Mouse (Mus musculus): ENCODE measurements at regions not wholly inside any gene's neighbourhood (a gene's known extent, or its start where the extent isn't known, plus 50 kb on each side); places are given as distances from the start of the nearest gene placed in this dataset.

DNA sequence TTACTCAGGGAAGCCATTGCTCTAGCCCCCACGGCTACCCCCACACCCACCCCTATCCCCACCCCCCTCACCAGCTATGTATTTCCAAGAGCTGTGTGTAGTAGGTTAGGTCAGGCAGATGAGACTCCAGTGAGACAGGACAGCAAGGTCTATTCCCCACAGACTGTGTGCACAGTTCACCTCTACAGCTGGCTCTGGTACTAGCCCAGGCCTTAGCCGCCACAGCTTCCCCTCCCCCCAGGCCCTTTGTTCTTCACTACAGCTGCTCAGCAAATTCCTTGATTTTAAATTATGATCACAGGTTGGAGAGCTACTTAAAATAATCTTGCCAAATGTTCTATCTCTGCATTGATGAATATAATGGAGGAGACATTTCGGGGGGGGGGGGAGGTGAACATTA, 119.8 kb downstream of the Tomm20 start:
- TF ChIP-seq GATA1 (IDR thresholded peaks at IDR 0.05; ENCODE audit: low read length) (no peak), TAL1 (IDR thresholded peaks at IDR 0.05; ENCODE audit: low read length) (no peak)
